Mouse (Mus musculus): ENCODE measurements at regions not wholly inside any gene's neighbourhood (a gene's known extent, or its start where the extent isn't known, plus 50 kb on each side); places are given as distances from the start of the nearest gene placed in this dataset.

DNA sequence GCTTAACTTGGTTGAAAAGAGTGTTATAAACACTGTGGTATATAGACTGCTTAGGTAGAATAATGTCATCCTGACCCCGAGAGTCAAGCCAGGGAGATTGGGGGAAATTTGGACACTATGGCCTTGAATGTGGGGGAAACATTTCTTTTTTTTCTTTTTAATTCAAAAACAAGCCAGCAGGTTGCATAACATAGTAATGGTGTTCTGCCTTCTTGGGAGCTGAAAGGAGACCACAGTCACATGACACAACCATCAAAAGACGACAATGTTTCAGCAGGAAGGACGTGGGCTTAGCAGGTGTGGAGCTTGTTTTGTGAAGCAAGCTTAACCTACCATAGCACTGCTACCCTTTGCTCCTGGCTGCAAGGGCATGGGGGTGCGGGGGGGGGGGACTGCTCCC is 306.3 kb upstream of the Klf3 start:
- TF ChIP-seq NRF1 (IDR thresholded peaks at IDR 0.05; ENCODE audit: insufficient read depth, low read depth, low read length, poor library complexity, severe bottlenecking) (no peak), ELF1 (IDR thresholded peaks at IDR 0.05; ENCODE audit: low read depth, low read length) (no peak), MXI1 (IDR thresholded peaks at IDR 0.05; ENCODE audit: low read depth, low read length) (no peak), POLR2A (IDR thresholded peaks at IDR 0.05; ENCODE audit: control insufficient read depth in 1 of 2, insufficient read depth in 1 of 2, low read depth in 1 of 2, low read length in 2 of 2, poor library complexity in 1 of 2) (no peak), NELFE (IDR thresholded peaks at IDR 0.05; ENCODE audit: low read depth, low read length) (no peak), CTCF (IDR thresholded peaks at IDR 0.05 in 2 of 3, conservative IDR thresholded peaks at IDR 0.05 in 1 of 3; ENCODE audit: control insufficient read depth in 1 of 3, insufficient read depth in 1 of 3, low read depth in 2 of 3, low read length in 3 of 3, poor library complexity in 1 of 3, severe bottlenecking in 1 of 3) (no peak), MAFK (IDR thresholded peaks at IDR 0.05; ENCODE audit: borderline replicate concordance, low read depth, low read length) (no peak), ETS1 (IDR thresholded peaks at IDR 0.05; ENCODE audit: low read depth, low read length) (no peak), TAL1 (IDR thresholded peaks at IDR 0.05; ENCODE audit: low read length) (no peak), GATA1 (IDR thresholded peaks at IDR 0.05; ENCODE audit: low read depth, low read length) (no peak), ZKSCAN1 (IDR thresholded peaks at IDR 0.05; ENCODE audit: low read depth, low read length) (no peak), BHLHE40 (IDR thresholded peaks at IDR 0.05; ENCODE audit: borderline replicate concordance, low read depth, low read length) (no peak)

Data from MEL (cell line).